Mouse (Mus musculus) c-Kit-negative CD71-positive TER-119-positive erythroid progenitor cells, embryonic 14.5 days (primary cell): ENCODE data around the gene Olfr844.

Source experiments
- DNase-seq: peaks from one replicate; pipeline ENCODE4 v3.0.0-alpha.2; 2013; ENCODE audit warnings: low read depth, low spot score

Olfr844 gene

GRCm38 (mm10) chr9:19316047-19316446 lies at the start of gene Olfr844:
Olfr844 (plus strand) TSS chr9:19316347.
- DNase-seq: no peak

GRCm38 (mm10) chr9:19336157-19336556 lies 20.0 kb downstream of the Olfr844 start, which contains the start of gene Olfr845:
Olfr845 (plus strand) TSS chr9:19336457.
- no peak for DNase-seq

- DNase-seq: no peak
Observed at GRCm38 (mm10) chr9:19363905-19364304, 47.8 kb downstream of the Olfr844 start, which contains the start of gene Olfr846. Olfr846 (minus strand) TSS chr9:19364005.
